Comparison of ENCODE assay signal across 8 mouse cellular contexts in the genomic region with DNA sequence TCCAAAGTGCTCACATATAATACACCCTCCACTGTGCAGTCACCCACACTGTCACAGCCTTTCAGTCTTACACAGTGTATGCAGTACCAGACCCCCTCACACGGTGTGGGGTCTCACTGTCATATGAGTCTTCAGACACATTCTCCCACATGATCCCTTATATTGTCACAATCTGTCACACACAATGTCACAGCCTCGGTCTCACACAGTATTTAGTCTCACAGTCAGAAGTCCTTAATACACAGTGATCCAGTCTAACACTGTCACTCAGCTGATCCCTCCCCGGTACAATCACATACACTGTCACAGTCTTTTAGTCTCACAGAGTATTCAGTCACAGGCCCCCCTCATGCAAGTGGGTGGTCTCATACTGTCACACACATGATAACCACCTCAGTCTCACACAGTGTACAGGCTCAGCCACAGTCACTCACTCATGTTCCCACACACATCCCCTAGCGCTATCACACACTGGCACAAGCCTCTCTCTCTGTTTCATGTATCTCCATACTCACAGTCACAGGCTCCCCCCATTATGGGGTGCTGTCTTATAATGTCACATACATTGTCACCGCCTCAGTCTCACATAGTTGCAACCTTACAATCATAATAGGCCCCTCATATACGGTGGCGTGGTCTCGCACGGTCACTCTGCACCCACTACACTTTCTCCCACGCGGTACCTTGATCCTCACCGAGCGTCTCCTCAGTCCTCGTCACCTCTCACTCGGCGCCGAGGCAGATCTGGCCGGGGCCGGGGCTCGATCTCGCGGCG. TPM values are rescaled to one million over a fixed set of nuclear protein-coding genes. Genes with fewer than 3 reads are reported as not detected.
DNase-seq lines count a peak whose midpoint lies in the region; ATAC-seq and TF ChIP-seq lines count a peak whose summit lies in the region.

No protein-coding gene starts in this region.

- H3K9me3 ChIP-seq in lung, embryonic 14.5 days (ENCODE audit: low read depth, low read length): no peaks in the 10 kb centered on the region

- DNase-seq in lung, embryonic 14.5 days: peak; percentile 33
- DNase-seq in lung, postnatal 10 days: no peak
- DNase-seq in embryo, embryonic 10.5 days (ENCODE audit: low spot score): peak; percentile 27
- DNase-seq in left cerebral cortex, postnatal 4 days: peak; percentile 14
- no peak for DNase-seq in yolk sac, embryonic 10.5 days (ENCODE audit: low spot score)
- DNase-seq in adrenal gland, adult 2 months: no peak

- TF ChIP-seq POLR2A in myocyte (IDR thresholded peaks at IDR 0.05; ENCODE audit: insufficient read length, low read depth): no peak

- peak overlapping the region; percentile 74 for H3K4me2 ChIP-seq in lung, embryonic 14.5 days
- H3K4me2 ChIP-seq in myocyte (ENCODE audit: low read depth): peak overlapping the region; percentile 18

- peak overlapping the region; percentile 45 for H3K4me3 ChIP-seq in lung, embryonic 14.5 days (ENCODE audit: low read depth, low read length)
- peak overlapping the region; percentile 24 for H3K4me3 ChIP-seq in myocyte

- H3ac ChIP-seq in myocyte (ENCODE audit: control insufficient read depth, insufficient read length): no peak overlapping the region

- 0 out of 2 replicates have a peak, but pooled peaks cover 4% of the 10 kb centered on the region for H3K4me1 ChIP-seq in lung, embryonic 14.5 days (ENCODE audit: insufficient read depth)

- H3K79me2 ChIP-seq in myocyte (ENCODE audit: control insufficient read depth, insufficient read depth): no peaks in the 10 kb centered on the region

- 11% methylated on average over 23 of the region's 23 CpGs for WGBS in lung, embryonic 14.5 days

- intact Hi-C loops in left cerebral cortex, postnatal 4 days (cut with DNase I): no loop called here

- no peak for TF ChIP-seq CTCF in lung, embryonic 14.5 days (IDR thresholded peaks at IDR 0.05; ENCODE audit: low read depth)

- no peaks in the 10 kb centered on the region for H3K27me3 ChIP-seq in lung, embryonic 14.5 days (ENCODE audit: insufficient read depth, low read length)
- no peaks in the 10 kb centered on the region for H3K27me3 ChIP-seq in myocyte (ENCODE audit: control insufficient read depth, insufficient read depth, insufficient read length)

- H3K36me3 ChIP-seq in lung, embryonic 14.5 days (ENCODE audit: insufficient read depth): peaks cover 3% of the 10 kb centered on the region; the same call in 1 of the 2 replicates
- no peaks in the 10 kb centered on the region for H3K36me3 ChIP-seq in myocyte (ENCODE audit: control insufficient read depth, insufficient read depth)

- H3K9ac ChIP-seq in lung, embryonic 14.5 days: peak overlapping the region; percentile 71

- peak overlapping the region; percentile 83 for H3K27ac ChIP-seq in lung, embryonic 14.5 days (ENCODE audit: low read depth)

- ATAC-seq in lung, embryonic 14.5 days (ENCODE audit: insufficient read depth): peak; percentile 83
- ATAC-seq in granulocyte monocyte progenitor cell, adult 5-6 weeks (replicated peaks; ENCODE audit: poor library complexity, severe bottlenecking): peak; percentile 30

TF ChIP-seq in myocyte, 11 proteins besides CTCF, POLR2A, EP300 and RAD21:
- TF ChIP-seq REST (IDR thresholded peaks at IDR 0.05; ENCODE audit: insufficient read depth, insufficient read length) (no peak), MYOG (IDR thresholded peaks at IDR 0.05; ENCODE audit: control insufficient read depth in 1 of 3, insufficient read depth in 1 of 3, insufficient read length in 2 of 3, low read depth in 2 of 3) (no peak), TCF12 (IDR thresholded peaks at IDR 0.05; ENCODE audit: insufficient read depth, poor library complexity, severe bottlenecking) (no peak), MAX (IDR thresholded peaks at IDR 0.05; ENCODE audit: low read depth) (no peak), USF1 (IDR thresholded peaks at IDR 0.05; ENCODE audit: low read depth) (no peak), CEBPB (IDR thresholded peaks at IDR 0.05; ENCODE audit: insufficient read depth, poor library complexity, severe bottlenecking) (no peak), POLR2AphosphoS2 (IDR thresholded peaks at IDR 0.05; ENCODE audit: insufficient read length, low read depth) (no peak), SRF (IDR thresholded peaks at IDR 0.05; ENCODE audit: control insufficient read depth, insufficient read length, low read depth) (no peak), MYOD1 (IDR thresholded peaks at IDR 0.05; ENCODE audit: control insufficient read depth in 1 of 3, insufficient read length in 2 of 3, low read depth in 2 of 3) (no peak), TCF3 (IDR thresholded peaks at IDR 0.05; ENCODE audit: insufficient read length, low read depth) (no peak), E2F4 (IDR thresholded peaks at IDR 0.05; ENCODE audit: insufficient read depth) (no peak)

RNA-seq across cellular contexts. Expression of gene Zfp583, which starts 0.4 kb away (rescaled TPM):
- polyA plus RNA-seq in lung, embryonic 14.5 days (2014; fragmentation: Nextera tagmentation; extraction: Ambion mirVana): 5.3 and 6.6 TPM in 2 replicates
- total RNA-seq in granulocyte monocyte progenitor cell, adult 5-6 weeks (2014; fragmentation: Nextera tagmentation): 2.5 and 8.0 TPM in 2 replicates
- 1.3 and 2.1 TPM in 2 replicates for total RNA-seq in granulocyte monocyte progenitor cell, adult 5-6 weeks (2017)
- total RNA-seq in left cerebral cortex, postnatal 4 days (2021): 10 to 100 TPM; 14.9 to 17.2 TPM
- 0.80 TPM for polyA plus RNA-seq in myocyte (2012; fragmentation: generic; extraction: Trizol)
- total RNA-seq in adrenal gland, adult 2 months (2021): 1 to 10 TPM; 2.5 to 3.5 TPM
- 0.52 and 1.5 TPM in 2 replicates for polyA plus RNA-seq in adrenal gland, adult 2 months (2012; rRNA removed)

RNA-seq across cellular contexts. Expression of gene Gm3854, which starts 12.9 kb away (rescaled TPM):
- 1.2 and 1.6 TPM in 2 replicates for polyA plus RNA-seq in lung, embryonic 14.5 days (2014; fragmentation: Nextera tagmentation; extraction: Ambion mirVana)
- total RNA-seq in granulocyte monocyte progenitor cell, adult 5-6 weeks (2014; fragmentation: Nextera tagmentation): 0.96 and 1.8 TPM in 2 replicates
- total RNA-seq in granulocyte monocyte progenitor cell, adult 5-6 weeks (2017): 0.31 TPM in 1 of 2 replicates, not detected in the other
- 1 to 10 TPM; 7.6 to 9.4 TPM for total RNA-seq in left cerebral cortex, postnatal 4 days (2021)
- 0.11 TPM for polyA plus RNA-seq in myocyte (2012; fragmentation: generic; extraction: Trizol)
- total RNA-seq in adrenal gland, adult 2 months (2021): 1 to 10 TPM in 1 of 2 experiments, under 1 TPM in 1; 0.58 to 1.0 TPM
- polyA plus RNA-seq in adrenal gland, adult 2 months (2012; rRNA removed): 0.06 TPM in 1 of 2 replicates, not detected in the other

RNA-seq across cellular contexts. Expression of gene Zfp78, which starts 32.4 kb away (rescaled TPM):
- 2.1 and 2.7 TPM in 2 replicates for polyA plus RNA-seq in lung, embryonic 14.5 days (2014; fragmentation: Nextera tagmentation; extraction: Ambion mirVana)
- 1.8 and 2.9 TPM in 2 replicates for total RNA-seq in granulocyte monocyte progenitor cell, adult 5-6 weeks (2014; fragmentation: Nextera tagmentation)
- 0.88 and 2.6 TPM in 2 replicates for total RNA-seq in granulocyte monocyte progenitor cell, adult 5-6 weeks (2017)
- total RNA-seq in left cerebral cortex, postnatal 4 days (2021): 1 to 10 TPM; 4.3 to 5.6 TPM
- 0.46 TPM for polyA plus RNA-seq in myocyte (2012; fragmentation: generic; extraction: Trizol)
- 1 to 10 TPM; 1.9 to 3.0 TPM for total RNA-seq in adrenal gland, adult 2 months (2021)
- polyA plus RNA-seq in adrenal gland, adult 2 months (2012; rRNA removed): 0.02 and 0.20 TPM in 2 replicates

RNA-seq across cellular contexts. Expression of gene Zfp667, which starts 44.3 kb away (rescaled TPM):
- polyA plus RNA-seq in lung, embryonic 14.5 days (2014; fragmentation: Nextera tagmentation; extraction: Ambion mirVana): 5.8 and 6.0 TPM in 2 replicates
- 3.7 and 3.8 TPM in 2 replicates for total RNA-seq in granulocyte monocyte progenitor cell, adult 5-6 weeks (2014; fragmentation: Nextera tagmentation)
- total RNA-seq in granulocyte monocyte progenitor cell, adult 5-6 weeks (2017): 1.4 and 2.8 TPM in 2 replicates
- 10 to 100 TPM; 10.1 to 12.2 TPM for total RNA-seq in left cerebral cortex, postnatal 4 days (2021)
- polyA plus RNA-seq in myocyte (2012; fragmentation: generic; extraction: Trizol): 2.8 TPM
- 1 to 10 TPM; 6.5 to 6.6 TPM for total RNA-seq in adrenal gland, adult 2 months (2021)
- polyA plus RNA-seq in adrenal gland, adult 2 months (2012; rRNA removed): 0.37 and 0.45 TPM in 2 replicates

RNA-seq across cellular contexts. Expression of gene Zfp28, which starts 52.5 kb away (rescaled TPM):
- 9.6 and 11.9 TPM in 2 replicates for polyA plus RNA-seq in lung, embryonic 14.5 days (2014; fragmentation: Nextera tagmentation; extraction: Ambion mirVana)
- total RNA-seq in granulocyte monocyte progenitor cell, adult 5-6 weeks (2014; fragmentation: Nextera tagmentation): 1.9 and 2.0 TPM in 2 replicates
- total RNA-seq in granulocyte monocyte progenitor cell, adult 5-6 weeks (2017): 1.0 and 2.0 TPM in 2 replicates
- total RNA-seq in left cerebral cortex, postnatal 4 days (2021): 10 to 100 TPM; 17.7 to 18.0 TPM
- 2.4 TPM for polyA plus RNA-seq in myocyte (2012; fragmentation: generic; extraction: Trizol)
- total RNA-seq in adrenal gland, adult 2 months (2021): 1 to 10 TPM; 1.4 to 2.5 TPM
- 1.1 and 1.3 TPM in 2 replicates for polyA plus RNA-seq in adrenal gland, adult 2 months (2012; rRNA removed)

Comparison
In these comparisons a context has a peak if more than half of its experiments do, and no peak if none do; other contexts are left out.
1. DNase-seq: peak in lung, embryonic 14.5 days (single experiment), embryo, embryonic 10.5 days (single experiment) and left cerebral cortex, postnatal 4 days (single experiment); none in lung, postnatal 10 days (single experiment), yolk sac, embryonic 10.5 days (single experiment) and adrenal gland, adult 2 months (single experiment).